In genomic region chr10:23796551-23797503, GRCm38 (mm10) we compare ENCODE assay signal across 9 mouse cellular contexts. TPM values are rescaled to one million over a fixed set of nuclear protein-coding genes. Genes with fewer than 3 reads are reported as not detected.
DNase-seq lines count a peak whose midpoint lies in the region; ATAC-seq and TF ChIP-seq lines count a peak whose summit lies in the region.
"Had no signal": no experiment of that assay in that cellular context is flagged by ENCODE, and none has a peak within 500 bp of the region (broad histone marks: within the 10 kb centered on the region; RNA-seq: fewer than 3 reads in every experiment).

Gene Slc18b1 (plus strand): TSS chr10:23796986.

- intact Hi-C loops in gastrocnemius, postnatal 36 days (cut with DNase I): no loop called here
- intact Hi-C loops in left cerebral cortex, postnatal 25 days (cut with DNase I): loop anchor here (1.0 kb wide), 1 partner anchor 10 kb away; the partner anchor contains the start of gene Rps12

- H3K36me3 ChIP-seq in intestine, embryonic 14.5 days (ENCODE audit: control insufficient read depth, insufficient read depth, low read length): peaks cover 5% of the 10 kb centered on the region; the same call in 1 of the 2 replicates

- peak; percentile 24; the same call in 1 of the 2 replicates for ATAC-seq in intestine, embryonic 14.5 days (replicated peaks; ENCODE audit: low FRiP score, low TSS enrichment, low read depth)
- ATAC-seq in megakaryocyte-erythroid progenitor cell, adult 5-6 weeks (replicated peaks; ENCODE audit: low FRiP score, low TSS enrichment, poor library complexity, severe bottlenecking): peak; percentile 77

- no peak for TF ChIP-seq CTCF in cortical plate, adult 2 months (IDR thresholded peaks at IDR 0.05; ENCODE audit: extremely low read depth, insufficient read depth, low read length)

- peak within 1 kb of the TSS; percentile 51 for H3K4me3 ChIP-seq in cortical plate, adult 2 months (ENCODE audit: insufficient read depth, low read length)
- peak within 1 kb of the TSS; percentile 70 for H3K4me3 ChIP-seq in intestine, embryonic 14.5 days (ENCODE audit: low read depth, low read length)

- H3K27ac ChIP-seq in cortical plate, adult 2 months (ENCODE audit: insufficient read depth, low read length): no peak within 1 kb of the TSS; the same call in 1 of the 2 replicates
- 0 out of 2 replicates have a peak within 1 kb of the TSS, but pooled peaks have one; percentile 47 for H3K27ac ChIP-seq in intestine, embryonic 14.5 days (ENCODE audit: low read depth)

- peak within 1 kb of the TSS; percentile 75 for H3K4me2 ChIP-seq in intestine, embryonic 14.5 days (ENCODE audit: low read length)

- DNase-seq in thymus, postnatal 14 days: peak; percentile 21
- DNase-seq in thymus, postnatal 10 days (ENCODE audit: low spot score in 2 of 2): no peak
- DNase-seq in gastrocnemius, postnatal 36 days: peak; percentile 10 to 44
- peak; percentile 82 for DNase-seq in intestine, embryonic 14.5 days (ENCODE audit: low spot score)
- DNase-seq in left cerebral cortex, postnatal 25 days (ENCODE audit: low spot score in 2 of 2): peak; percentile 39
- peak; percentile 14 to 62 for DNase-seq in spleen, postnatal 4 days (ENCODE audit: low spot score in 2 of 2)

- no peaks in the 10 kb centered on the region for H3K27me3 ChIP-seq in intestine, embryonic 14.5 days (replicated peaks; ENCODE audit: control insufficient read depth, insufficient read depth, low read length)

- H3K9me3 ChIP-seq in intestine, embryonic 14.5 days (ENCODE audit: control insufficient read depth, low read length): no peaks in the 10 kb centered on the region

- no peak for TF ChIP-seq POLR2A in cortical plate, adult 2 months (IDR thresholded peaks at IDR 0.05; ENCODE audit: extremely low read depth, insufficient read depth, low read length)

- H3K4me1 ChIP-seq in cortical plate, adult 2 months (ENCODE audit: control insufficient read depth, insufficient read depth, low read length): peaks cover 6% of the 10 kb centered on the region
- peaks cover 10% of the 10 kb centered on the region; the same call in 1 of the 2 replicates for H3K4me1 ChIP-seq in intestine, embryonic 14.5 days (replicated peaks; ENCODE audit: control insufficient read depth, insufficient read depth, low read length)

- peak within 1 kb of the TSS; percentile 81 for H3K9ac ChIP-seq in intestine, embryonic 14.5 days (ENCODE audit: low read length)

- WGBS in intestine, embryonic 14.5 days: 5% methylated on average over 43 of the region's 43 CpGs

RNA-seq across cellular contexts. Expression of gene Slc18b1, which starts in this region (rescaled TPM):
- 19.3 and 21.4 TPM in 2 replicates for polyA plus RNA-seq in cortical plate, adult 2 months (2012; rRNA removed)
- 1 to 10 TPM; 5.6 to 9.2 TPM for total RNA-seq in gastrocnemius, postnatal 36 days (2021)
- 16.3 and 17.8 TPM in 2 replicates for polyA plus RNA-seq in intestine, embryonic 14.5 days (2014; fragmentation: Nextera tagmentation; extraction: Ambion mirVana)
- 10 to 100 TPM; 24.1 to 24.7 TPM for total RNA-seq in left cerebral cortex, postnatal 25 days (2021)
- total RNA-seq in megakaryocyte-erythroid progenitor cell, adult 5-6 weeks (2014; fragmentation: Nextera tagmentation): 3.7 and 4.9 TPM in 2 replicates
- total RNA-seq in megakaryocyte-erythroid progenitor cell, adult 5-6 weeks (2017): 0.89 and 1.4 TPM in 2 replicates
- total RNA-seq: MEL had no signal

Comparison
In these comparisons a context has a peak if more than half of its experiments do, and no peak if none do; other contexts are left out.
1. DNase-seq: peak in thymus, postnatal 14 days (single experiment), gastrocnemius, postnatal 36 days (2 of 2), intestine, embryonic 14.5 days (single experiment), left cerebral cortex, postnatal 25 days (2 of 2) and spleen, postnatal 4 days (2 of 2); none in thymus, postnatal 10 days (0 of 2).